Mouse (Mus musculus) heart, adult 2 months (tissue): ENCODE measurements around the gene Pdpk1. TPM values are rescaled to one million over a fixed set of nuclear protein-coding genes. Genes with fewer than 3 reads are reported as not detected.
A peak's percentile ranks its signal among the peaks of the same experiment; 100 is the strongest.

Experiments used
- DNase-seq, 2 experiments: peaks; one replicate each; pipeline ENCODE4 v3.0.0; 2021
- H3K27ac ChIP-seq: fragments of 200-600 bp; 2 replicates; pipeline ENCODE4 v1.8.1; 2022
- H3K27me3 ChIP-seq: fragments of 200-500 bp; 2 replicates; pipeline ENCODE4 v1.6.1; 2012; ENCODE audit warnings: mild to moderate bottlenecking, low read length, inconsistent platforms, mixed read lengths; ENCODE audit not compliant: control insufficient read depth, insufficient read depth
- H3K36me3 ChIP-seq: fragments of 200-500 bp; 2 replicates; pipeline ENCODE4 v1.6.1; 2012; ENCODE audit warnings: low read length, inconsistent platforms; ENCODE audit not compliant: control insufficient read depth, insufficient read depth
- H3K4me1 ChIP-seq: fragments of 200-500 bp; 2 replicates; pipeline ENCODE4 v1.6.1; 2011; ENCODE audit warnings: low read length; ENCODE audit not compliant: control insufficient read depth, insufficient read depth
- H3K4me3 ChIP-seq: fragments of 200-600 bp; 2 replicates; pipeline ENCODE4 v1.8.1; 2022
- H3K79me2 ChIP-seq: fragments of 200-500 bp; replicated peaks from 2 replicates; pipeline ENCODE4 v1.6.1; 2012; ENCODE audit warnings: mild to moderate bottlenecking, inconsistent platforms, low read length, moderate library complexity, mixed read lengths; ENCODE audit not compliant: control insufficient read depth, insufficient read depth
- H3K9ac ChIP-seq: fragments of 200-500 bp; 2 replicates; pipeline ENCODE4 v1.6.1; 2012; ENCODE audit warnings: low read depth, mild to moderate bottlenecking, control low read depth, inconsistent platforms, low read length, mixed read lengths
- CTCF ChIP-seq: fragments of 200-600 bp; IDR thresholded peaks from 2 replicates; pipeline ENCODE4 v1.8.1; 2022; ENCODE audit warnings: antibody characterized with exemption, mild to moderate bottlenecking, moderate library complexity
- EP300 ChIP-seq: fragments of 200-500 bp; IDR thresholded peaks from 2 replicates; pipeline ENCODE4 v1.6.1; 2011; ENCODE audit warnings: low read depth, low read length, control low read depth; ENCODE audit not compliant: insufficient read depth
- POLR2A ChIP-seq: fragments of 200-500 bp; IDR thresholded peaks from 2 replicates; pipeline ENCODE4 v1.6.1; 2011; ENCODE audit warnings: mild to moderate bottlenecking, low read depth, low read length, control low read depth; ENCODE audit not compliant: insufficient read depth
- WGBS: fragments of 180-500 bp; shearing (Covaris S2); methylation state at CpG from one replicate; pipeline ENCODE4 v1.1.7; 2018; 5-methylcytosine and 5-hydroxymethylcytosine counted together
- intact Hi-C: fragments of 180-260 bp; cut with DNase I; formaldehyde crosslinking; loops from one replicate; pipeline ENCODE4 v1.15.1; 2025
- polyA plus RNA-seq: library from polyadenylated mRNA; depleted of rRNA; stranded (reverse); fragments of >200 nt; gene quantifications from 2 replicates; pipeline ENCODE4 v1.2.3, GENCODE M21; 2012
- total RNA-seq, 2 experiments: library from RNA; stranded (reverse); gene quantifications; 2 replicates each; pipeline ENCODE4 v1.2.3; 2021

The Pdpk1 gene
- total and polyA plus RNA-seq, 3 experiments: 10.4 to 49.1 (median 42.5) TPM

GRCm38 (mm10) chr17:24171738-24172137 is 21.0 kb upstream of the Pdpk1 start:
- DNase-seq: no peak
- TF ChIP-seq EP300: no peak
- no peak for TF ChIP-seq POLR2A
- no peak for TF ChIP-seq CTCF
- H3K9ac ChIP-seq: no peak overlapping the region
- intact Hi-C loops: loop anchor here (1.0 to 5.0 kb wide), 4 partner anchors 81 to 219 kb away; partner anchors contain the start of genes Abca17, Abca3 and Ccnf
- no peak overlapping the region for H3K27ac ChIP-seq
- no peak overlapping the region for H3K4me3 ChIP-seq
- H3K27me3 ChIP-seq: no peaks in the 10 kb centered on the region
- no peaks in the 10 kb centered on the region; the same call in 1 of the 2 replicates for H3K79me2 ChIP-seq
- no peaks in the 10 kb centered on the region for H3K36me3 ChIP-seq
- WGBS: 78% methylated on average over 4 of the region's 4 CpGs
- H3K4me1 ChIP-seq: peaks cover 2% of the 10 kb centered on the region; the same call in 1 of the 2 replicates

- H3K4me3 ChIP-seq: no peak overlapping the region
- H3K36me3 ChIP-seq: no peaks in the 10 kb centered on the region
- no peaks in the 10 kb centered on the region; the same call in 1 of the 2 replicates for H3K79me2 ChIP-seq
- H3K27me3 ChIP-seq: no peaks in the 10 kb centered on the region
- no peak overlapping the region for H3K27ac ChIP-seq
- WGBS: 48% methylated on average over 5 of the region's 5 CpGs
- TF ChIP-seq EP300 (no peak), CTCF (no peak), POLR2A (no peak)
- peaks cover 2% of the 10 kb centered on the region; the same call in 1 of the 2 replicates for H3K4me1 ChIP-seq
- intact Hi-C loops: loop anchor here (5.0 kb wide), 1 partner anchor 82 kb away; the partner anchor contains the start of gene Ccnf
- DNase-seq: no peak
- H3K9ac ChIP-seq: no peak overlapping the region
Observed at GRCm38 (mm10) chr17:24170729-24171128, 20.0 kb upstream of the Pdpk1 start.

- TF ChIP-seq EP300 (no peak), CTCF (no peak), POLR2A (no peak)
- no peak for DNase-seq
- intact Hi-C loops: loop anchor here (5.0 kb wide), 1 partner anchor 82 kb away; the partner anchor contains the start of gene Ccnf
- Histone ChIP-seq H3K36me3 (no peaks in the 10 kb centered on the region), H3K9ac (no peak overlapping the region), H3K27me3 (no peaks in the 10 kb centered on the region), H3K27ac (peak overlapping the region; percentile 100), H3K4me3 (peak overlapping the region; percentile 92), H3K79me2 (no peaks in the 10 kb centered on the region; the same call in 1 of the 2 replicates), H3K4me1 (peaks cover 3% of the 10 kb centered on the region; the same call in 1 of the 2 replicates)
- WGBS: 55% methylated on average over 3 of the region's 3 CpGs
Observed at GRCm38 (mm10) chr17:24170125-24170524, 19.4 kb upstream of the Pdpk1 start.

- peak within 1 kb of the TSS; percentile 92 for H3K4me3 ChIP-seq
- no peaks in the 10 kb centered on the region; the same call in 1 of the 2 replicates for H3K79me2 ChIP-seq
- intact Hi-C loops: loop anchor here (5.0 kb wide), 1 partner anchor 83 kb away; the partner anchor contains the start of gene Ccnf
Observed at GRCm38 (mm10) chr17:24169317-24170065, 18.8 kb upstream of the Pdpk1 start, which contains the start of gene Atp6v0c. Gene Atp6v0c, minus strand, starts transcription at chr17:24169702.

DNA sequence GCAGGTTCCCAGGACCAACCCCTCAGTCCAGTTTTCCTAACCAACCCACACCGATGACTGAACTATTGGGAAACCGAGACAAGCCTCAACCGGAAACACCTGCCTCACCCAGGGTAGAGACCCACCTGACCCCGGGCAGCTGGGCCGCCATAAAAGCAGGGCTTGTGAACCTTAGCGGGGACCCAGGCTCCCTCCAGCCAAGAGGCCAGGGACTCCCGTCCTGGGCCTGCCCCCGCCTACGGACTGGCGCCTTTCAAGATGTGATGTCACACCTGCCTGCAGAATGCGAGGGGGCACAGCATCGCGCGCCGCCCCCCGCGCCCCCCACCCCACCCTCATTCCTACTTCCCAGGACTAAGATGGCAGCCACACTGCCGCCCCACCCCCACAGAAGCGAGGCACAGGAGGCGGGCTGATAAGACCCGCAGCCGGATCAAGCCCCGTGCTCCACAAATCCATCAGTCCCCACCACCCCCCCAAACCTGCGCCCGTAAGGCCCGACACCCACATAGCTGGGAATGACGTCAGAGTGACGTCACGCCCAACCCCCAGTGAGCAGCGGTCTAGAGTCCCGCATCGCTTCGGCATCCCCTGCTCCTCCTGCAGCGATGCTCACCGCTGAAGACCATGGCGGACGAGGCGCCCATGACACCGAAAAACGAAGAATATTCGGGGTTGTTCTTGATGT is 18.0 kb upstream of the Pdpk1 start:
- WGBS: under 1% methylated on average over 41 of the region's 41 CpGs
- Histone ChIP-seq H3K4me1 (peaks cover 5% of the 10 kb centered on the region), H3K27me3 (no peaks in the 10 kb centered on the region), H3K27ac (peak overlapping the region; percentile 100), H3K9ac (peak overlapping the region; percentile 84), H3K36me3 (no peaks in the 10 kb centered on the region), H3K79me2 (no peaks in the 10 kb centered on the region; the same call in 1 of the 2 replicates), H3K4me3 (peak overlapping the region; percentile 92)
- intact Hi-C loops: no loop called here
- peak in 1 of 2 experiments; percentile 74 for DNase-seq
- TF ChIP-seq POLR2A: no peak; the same call in 1 of the 2 replicates
- no peak for TF ChIP-seq CTCF
- no peak for TF ChIP-seq EP300

More at GRCm38 (mm10) chr17:24169317-24170065, 18.8 kb upstream of the Pdpk1 start, which contains the start of gene Atp6v0c:
- Histone ChIP-seq H3K36me3 (no peaks in the 10 kb centered on the region), H3K4me1 (peaks cover 5% of the 10 kb centered on the region), H3K27ac (peak within 1 kb of the TSS; percentile 100), H3K9ac (peak within 1 kb of the TSS; percentile 84), H3K27me3 (no peaks in the 10 kb centered on the region)
- WGBS: under 1% methylated on average over 58 of the region's 58 CpGs
- TF ChIP-seq EP300 (peak; percentile 53; the same call in 1 of the 2 replicates), CTCF (peak; percentile 62), POLR2A (peak; percentile 83)
- peak; percentile 94 to 96 for DNase-seq
